Mouse (Mus musculus) liver, adult 2 months (tissue): ENCODE results near the gene Slc39a11. TPM values are rescaled to one million over a fixed set of nuclear protein-coding genes. Genes with fewer than 3 reads are reported as not detected.

Experiments
- DNase-seq: peaks from one replicate; pipeline ENCODE4 v3.0.0-alpha.2; 2011; ENCODE audit warnings: low read depth, low spot score; ENCODE audit errors: extremely low read depth
- H3K27ac ChIP-seq: fragments of 200-500 bp; replicated peaks from 2 replicates; pipeline ENCODE4 v1.5.1; 2012; ENCODE audit warnings: low read depth, mild to moderate bottlenecking, control low read depth, inconsistent platforms, low read length; ENCODE audit not compliant: insufficient read depth
- H3K27me3 ChIP-seq: fragments of 200-500 bp; 2 replicates; pipeline ENCODE4 v1.6.1; 2012; ENCODE audit warnings: mild to moderate bottlenecking, moderate library complexity, low read length, inconsistent platforms; ENCODE audit not compliant: control insufficient read depth, insufficient read depth
- H3K36me3 ChIP-seq: fragments of 200-500 bp; 2 replicates; pipeline ENCODE4 v1.6.1; 2012; ENCODE audit warnings: low read length, inconsistent platforms; ENCODE audit not compliant: control insufficient read depth, insufficient read depth
- H3K4me1 ChIP-seq: fragments of 200-500 bp; 2 replicates; pipeline ENCODE4 v1.6.1; 2011; ENCODE audit warnings: low read length; ENCODE audit not compliant: control insufficient read depth, insufficient read depth
- H3K4me3 ChIP-seq: fragments of 200-500 bp; 2 replicates; pipeline ENCODE4 v1.5.1; 2011; ENCODE audit warnings: low read depth, mild to moderate bottlenecking, control low read depth, low read length, moderate library complexity; ENCODE audit not compliant: insufficient read depth
- H3K79me2 ChIP-seq: fragments of 200-500 bp; 2 replicates; pipeline ENCODE4 v1.6.1; 2012; ENCODE audit warnings: inconsistent platforms, mild to moderate bottlenecking, low read length, moderate library complexity; ENCODE audit not compliant: control insufficient read depth, insufficient read depth
- H3K9ac ChIP-seq: fragments of 200-500 bp; 2 replicates; pipeline ENCODE4 v1.6.1; 2012; ENCODE audit warnings: low read depth, mild to moderate bottlenecking, control low read depth, inconsistent platforms, low read length
- CTCF ChIP-seq: fragments of 200-500 bp; IDR thresholded peaks from 2 replicates; pipeline ENCODE4 v1.5.1; 2011; ENCODE audit warnings: low read depth, low read length, control low read depth
- POLR2A ChIP-seq: fragments of 200-500 bp; IDR thresholded peaks from 2 replicates; pipeline ENCODE4 v1.6.1; 2011; ENCODE audit warnings: low read length, control low read depth; ENCODE audit not compliant: insufficient read depth; ENCODE audit errors: extremely low read depth
- WGBS: fragments of 180-500 bp; shearing (Covaris S2); methylation state at CpG from one replicate; pipeline ENCODE4 v1.1.7; 2018; 5-methylcytosine and 5-hydroxymethylcytosine counted together
- polyA plus RNA-seq: library from polyadenylated mRNA; depleted of rRNA; stranded (reverse); fragments of >200 nt; gene quantifications from 2 replicates; pipeline ENCODE4 v1.2.3, GENCODE M21; 2012
- total RNA-seq: library from RNA; depleted of rRNA; stranded (reverse); fragments of >200 nt; gene quantifications from 2 replicates; pipeline ENCODE4 v1.2.3, GENCODE M21; 2014

Gene Slc39a11
- total and polyA plus RNA-seq, 2 experiments, result 18.8 to 22.8 TPM

DNA sequence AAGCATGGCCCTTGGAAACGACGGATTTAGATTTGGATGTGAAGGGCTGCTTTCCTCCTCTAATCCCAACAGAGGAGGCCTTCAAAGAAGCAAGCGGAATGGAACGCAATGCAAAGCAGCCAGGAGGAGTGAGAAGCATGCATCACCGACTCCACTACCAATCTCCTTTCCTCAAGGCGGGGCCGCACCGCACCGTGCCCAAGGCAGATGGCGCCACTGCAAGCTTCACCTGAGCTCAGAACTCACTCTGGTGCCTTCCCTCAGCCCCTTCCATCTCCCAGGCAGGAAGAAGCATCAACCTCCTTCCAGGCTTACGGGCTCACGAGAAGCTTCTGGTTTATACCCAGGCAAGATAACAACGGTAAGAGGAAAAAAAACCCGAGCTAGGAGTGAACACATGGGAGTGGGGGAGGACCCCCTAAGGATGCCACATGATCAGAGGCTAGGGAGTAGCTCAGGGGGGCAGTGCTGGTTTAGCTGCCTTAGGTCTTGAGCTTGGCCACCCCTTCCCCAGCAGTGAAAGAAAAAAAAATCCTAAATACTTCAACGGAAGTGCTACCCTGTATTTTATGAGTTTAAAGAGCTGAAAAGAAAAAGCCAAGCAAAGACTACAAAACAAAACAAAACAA, 191.2 kb downstream of the Slc39a11 start:
- Histone ChIP-seq H3K4me3 (no peak overlapping the region), H3K27ac (no peak overlapping the region), H3K79me2 (no peaks in the 10 kb centered on the region), H3K9ac (no peak overlapping the region), H3K27me3 (no peaks in the 10 kb centered on the region), H3K36me3 (peaks cover 6% of the 10 kb centered on the region), H3K4me1 (no peaks in the 10 kb centered on the region)
- WGBS, result 84% methylated on average over 15 of the region's 15 CpGs
- DNase-seq, result no peak
- TF ChIP-seq CTCF (peak; percentile 71), POLR2A (no peak)

DNA sequence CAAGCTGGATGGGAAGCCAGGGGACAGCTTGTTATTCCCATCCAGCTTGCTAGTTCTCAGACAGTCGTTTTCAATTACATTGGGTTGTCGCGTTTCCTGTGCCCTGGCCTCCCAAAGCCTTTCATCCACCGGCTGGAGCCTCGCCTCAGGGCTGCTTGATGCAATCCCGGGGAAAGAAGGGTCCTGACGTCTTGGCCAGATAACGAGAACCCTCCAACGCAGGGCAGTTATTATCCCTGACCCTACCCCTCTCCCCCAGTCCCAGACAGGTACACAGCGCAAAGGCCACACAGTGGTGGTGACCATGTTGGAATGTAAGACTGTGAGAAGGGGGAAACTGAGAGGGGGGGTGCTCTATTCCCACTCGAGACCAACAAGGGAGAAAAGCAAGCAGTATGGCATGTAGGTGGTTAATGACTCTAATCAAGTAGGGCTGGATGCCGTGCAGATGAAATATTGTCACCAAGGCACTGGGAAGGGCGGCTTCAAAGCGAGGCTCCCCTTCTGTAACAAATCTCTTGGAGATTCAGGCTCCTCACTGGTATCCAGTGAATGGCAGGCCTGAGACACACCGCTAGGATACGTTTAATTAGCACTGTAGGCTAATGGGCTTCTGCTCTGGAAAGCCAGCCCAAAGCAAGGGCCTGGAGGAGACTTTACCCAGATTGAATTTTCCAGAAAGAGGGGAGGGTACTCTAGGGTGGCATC, 196.9 kb downstream of the Slc39a11 start:
- H3K4me1 ChIP-seq, result no peaks in the 10 kb centered on the region

DNA sequence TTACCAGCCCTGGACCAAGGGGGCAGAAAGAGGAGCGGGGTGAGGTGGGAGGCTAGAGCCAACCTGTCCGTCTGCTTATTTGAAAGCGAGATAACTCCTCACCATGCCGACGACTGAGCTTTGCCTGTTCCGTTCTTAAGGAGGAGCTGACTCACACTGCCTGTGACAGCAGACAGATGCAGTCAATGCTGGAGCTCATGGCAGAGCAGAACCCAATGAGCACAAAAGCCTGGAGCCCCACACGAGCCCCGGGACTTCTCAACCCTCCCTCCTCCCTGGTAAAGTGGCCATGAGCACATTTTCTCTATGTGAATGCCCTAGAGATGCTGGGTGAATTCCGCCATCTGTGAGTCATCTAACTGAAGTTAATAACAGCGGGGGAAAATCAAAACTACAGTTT, 198.6 kb downstream of the Slc39a11 start:
- peaks cover 7% of the 10 kb centered on the region; the same call in 1 of the 2 replicates for H3K36me3 ChIP-seq
- H3K9ac ChIP-seq, result no peak overlapping the region
- H3K27me3 ChIP-seq, result no peaks in the 10 kb centered on the region
- H3K27ac ChIP-seq, result no peak overlapping the region
- H3K79me2 ChIP-seq, result no peaks in the 10 kb centered on the region
- WGBS, result 90% methylated on average over 10 of the region's 10 CpGs
- DNase-seq, result no peak
- H3K4me1 ChIP-seq, result no peaks in the 10 kb centered on the region
- TF ChIP-seq POLR2A, result no peak
- TF ChIP-seq CTCF, result no peak
- H3K4me3 ChIP-seq, result no peak overlapping the region

More for the DNA sequence above, 196.9 kb downstream of the Slc39a11 start:
- Histone ChIP-seq H3K36me3 (peaks cover 3% of the 10 kb centered on the region; the same call in 1 of the 2 replicates), H3K27ac (no peak overlapping the region), H3K9ac (no peak overlapping the region), H3K27me3 (no peaks in the 10 kb centered on the region), H3K79me2 (no peaks in the 10 kb centered on the region), H3K4me3 (no peak overlapping the region)
- TF ChIP-seq POLR2A, result no peak
- TF ChIP-seq CTCF, result no peak
- DNase-seq, result no peak
- 83% methylated on average over 16 of the region's 16 CpGs for WGBS

- H3K79me2 ChIP-seq, result no peaks in the 10 kb centered on the region
- H3K27ac ChIP-seq, result no peak overlapping the region
- no peaks in the 10 kb centered on the region for H3K27me3 ChIP-seq
- peaks cover 7% of the 10 kb centered on the region; the same call in 1 of the 2 replicates for H3K36me3 ChIP-seq
- no peak for TF ChIP-seq CTCF
- H3K4me3 ChIP-seq, result no peak overlapping the region
- DNase-seq, result no peak
- no peaks in the 10 kb centered on the region for H3K4me1 ChIP-seq
- no peak overlapping the region for H3K9ac ChIP-seq
- WGBS, result 90% methylated on average over 4 of the region's 4 CpGs
Observed at GRCm38 (mm10) chr11:113450665-113451064, 199.2 kb downstream of the Slc39a11 start.

- no peaks in the 10 kb centered on the region for H3K27me3 ChIP-seq
- H3K9ac ChIP-seq, result no peak overlapping the region
- TF ChIP-seq POLR2A, result no peak
- no peak for TF ChIP-seq CTCF
- H3K27ac ChIP-seq, result no peak overlapping the region
- H3K4me1 ChIP-seq, result no peaks in the 10 kb centered on the region
- no peaks in the 10 kb centered on the region for H3K79me2 ChIP-seq
- H3K36me3 ChIP-seq, result peaks cover 9% of the 10 kb centered on the region; the same call in 1 of the 2 replicates
- H3K4me3 ChIP-seq, result no peak overlapping the region
- DNase-seq, result no peak
- WGBS, result 80% methylated on average over 6 of the region's 6 CpGs
Observed at GRCm38 (mm10) chr11:113450028-113450427, 199.9 kb downstream of the Slc39a11 start.

DNA sequence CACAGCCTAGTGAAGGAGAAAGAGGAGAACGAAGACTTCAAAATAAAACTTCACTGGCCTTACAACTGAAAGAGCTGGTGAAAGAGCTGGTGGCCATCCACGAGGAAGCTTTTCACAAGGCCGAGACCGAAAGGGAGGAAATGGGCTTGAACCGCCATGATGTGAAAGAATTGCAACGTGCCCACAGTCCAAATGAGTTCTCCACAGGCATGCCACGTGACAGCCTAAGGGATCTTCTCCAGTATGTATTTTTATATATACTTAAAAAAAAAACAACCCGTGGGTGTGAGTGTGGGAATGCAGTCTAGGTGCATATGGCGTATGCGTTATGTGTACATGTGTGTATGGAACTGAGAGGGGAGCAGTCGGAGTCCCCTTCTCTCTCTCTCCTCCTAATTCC, 207.8 kb downstream of the Slc39a11 start:
- Histone ChIP-seq H3K4me1 (no peaks in the 10 kb centered on the region), H3K27ac (no peak overlapping the region), H3K27me3 (no peaks in the 10 kb centered on the region), H3K9ac (no peak overlapping the region), H3K36me3 (peaks cover 3% of the 10 kb centered on the region; the same call in 1 of the 2 replicates), H3K79me2 (no peaks in the 10 kb centered on the region), H3K4me3 (no peak overlapping the region)
- 93% methylated on average over 11 of the region's 11 CpGs for WGBS
- DNase-seq, result no peak
- no peak for TF ChIP-seq CTCF
- no peak for TF ChIP-seq POLR2A
